Mouse (Mus musculus): ENCODE measurements around the gene Olfr486. TPM values are rescaled to one million over a fixed set of nuclear protein-coding genes. Genes with fewer than 3 reads are reported as not detected.

Gene Olfr486
- polyA plus RNA-seq, 1 experiment from 2014 or later: not detected

- no peak within 1 kb of the TSS for H3K4me2 ChIP-seq (replicated peaks; ENCODE audit: low read depth)
- no peak for ATAC-seq
- no peak within 1 kb of the TSS for H3K27ac ChIP-seq (ENCODE audit: low read depth, low read length)
- no peaks in the 10 kb centered on the region for H3K4me1 ChIP-seq (replicated peaks; ENCODE audit: control insufficient read depth, insufficient read depth, low read length)
- TF ChIP-seq CTCF (IDR thresholded peaks at IDR 0.05; ENCODE audit: low read depth): no peak
- H3K36me3 ChIP-seq (ENCODE audit: control insufficient read depth, insufficient read depth): no peaks in the 10 kb centered on the region
- no peak within 1 kb of the TSS for H3K9ac ChIP-seq (ENCODE audit: low read depth, low read length)
- no peaks in the 10 kb centered on the region for H3K27me3 ChIP-seq (replicated peaks; ENCODE audit: control insufficient read depth, insufficient read depth, low read length)
- no peak within 1 kb of the TSS for H3K4me3 ChIP-seq (ENCODE audit: low read depth, low read length)
- H3K9me3 ChIP-seq (ENCODE audit: control insufficient read depth): no peaks in the 10 kb centered on the region
Measured at GRCm38 (mm10) chr7:108159771-108160170, 12.8 kb downstream of the Olfr486 start, which contains the start of gene Olfr485. TSS of gene Olfr485 (minus strand) at chr7:108159871.

- no peak for ATAC-seq
- Histone ChIP-seq H3K9me3 (ENCODE audit: control insufficient read depth) (no peaks in the 10 kb centered on the region), H3K27me3 (replicated peaks; ENCODE audit: control insufficient read depth, insufficient read depth, low read length) (no peaks in the 10 kb centered on the region), H3K4me1 (replicated peaks; ENCODE audit: control insufficient read depth, insufficient read depth, low read length) (no peaks in the 10 kb centered on the region), H3K4me3 (ENCODE audit: low read depth, low read length) (no peak within 1 kb of the TSS), H3K27ac (ENCODE audit: low read depth, low read length) (no peak within 1 kb of the TSS), H3K36me3 (ENCODE audit: control insufficient read depth, insufficient read depth) (no peaks in the 10 kb centered on the region), H3K4me2 (replicated peaks; ENCODE audit: low read depth) (no peak within 1 kb of the TSS), H3K9ac (ENCODE audit: low read depth, low read length) (no peak within 1 kb of the TSS)
- TF ChIP-seq CTCF (IDR thresholded peaks at IDR 0.05; ENCODE audit: low read depth): no peak
Measured at GRCm38 (mm10) chr7:108127349-108127748, 45.2 kb downstream of the Olfr486 start, which contains the start of gene Olfr484. TSS of gene Olfr484 (minus strand) at chr7:108127449.

Other genes starting within 250 kb of the Olfr486 start
- gene Olfr473, start 242.3 kb downstream of the Olfr486 start, polyA plus RNA-seq (2015; fragmentation: Nextera tagmentation; extraction: Ambion mirVana): not detected in 2 replicates
- gene Olfr474, start 218.1 kb downstream of the Olfr486 start, polyA plus RNA-seq (2015; fragmentation: Nextera tagmentation; extraction: Ambion mirVana): not detected in 2 replicates
- not detected in 2 replicates for gene Olfr476, start 207.9 kb downstream of the Olfr486 start, polyA plus RNA-seq (2015; fragmentation: Nextera tagmentation; extraction: Ambion mirVana)
- gene Olfr477, start 186.0 kb downstream of the Olfr486 start, polyA plus RNA-seq (2015; fragmentation: Nextera tagmentation; extraction: Ambion mirVana): not detected in 2 replicates
- not detected in 2 replicates for gene Olfr478, start 138.8 kb downstream of the Olfr486 start, polyA plus RNA-seq (2015; fragmentation: Nextera tagmentation; extraction: Ambion mirVana)
- not detected in 2 replicates for gene Olfr479, start 122.0 kb downstream of the Olfr486 start, polyA plus RNA-seq (2015; fragmentation: Nextera tagmentation; extraction: Ambion mirVana)
- gene Olfr480, start 105.4 kb downstream of the Olfr486 start, polyA plus RNA-seq (2015; fragmentation: Nextera tagmentation; extraction: Ambion mirVana): not detected in 2 replicates
- gene Olfr481, start 92.9 kb downstream of the Olfr486 start, polyA plus RNA-seq (2015; fragmentation: Nextera tagmentation; extraction: Ambion mirVana): not detected in 2 replicates
- gene Olfr482, start 75.2 kb downstream of the Olfr486 start, polyA plus RNA-seq (2015; fragmentation: Nextera tagmentation; extraction: Ambion mirVana): 0.08 and 0.10 TPM in 2 replicates
- not detected in 2 replicates for gene Olfr483, start 71.9 kb downstream of the Olfr486 start, polyA plus RNA-seq (2015; fragmentation: Nextera tagmentation; extraction: Ambion mirVana)
- gene Olfr484, start 45.3 kb downstream of the Olfr486 start, polyA plus RNA-seq (2015; fragmentation: Nextera tagmentation; extraction: Ambion mirVana): not detected in 2 replicates
- not detected in 2 replicates for gene Olfr485, start 12.9 kb downstream of the Olfr486 start, polyA plus RNA-seq (2015; fragmentation: Nextera tagmentation; extraction: Ambion mirVana)
- not detected in 2 replicates for gene Olfr487, start 41.9 kb upstream of the Olfr486 start, polyA plus RNA-seq (2015; fragmentation: Nextera tagmentation; extraction: Ambion mirVana)
- gene Olfr488, start 85.6 kb upstream of the Olfr486 start, polyA plus RNA-seq (2015; fragmentation: Nextera tagmentation; extraction: Ambion mirVana): not detected in 2 replicates
- gene Olfr490, start 116.2 kb upstream of the Olfr486 start, polyA plus RNA-seq (2015; fragmentation: Nextera tagmentation; extraction: Ambion mirVana): not detected in 2 replicates
- not detected in 2 replicates for gene Olfr491, start 140.7 kb upstream of the Olfr486 start, polyA plus RNA-seq (2015; fragmentation: Nextera tagmentation; extraction: Ambion mirVana)
- gene Olfr492, start 150.9 kb upstream of the Olfr486 start, polyA plus RNA-seq (2015; fragmentation: Nextera tagmentation; extraction: Ambion mirVana): not detected in 2 replicates
- gene Olfr493, start 174.2 kb upstream of the Olfr486 start, polyA plus RNA-seq (2015; fragmentation: Nextera tagmentation; extraction: Ambion mirVana): not detected in 2 replicates
- not detected in 2 replicates for gene Olfr494, start 192.6 kb upstream of the Olfr486 start, polyA plus RNA-seq (2015; fragmentation: Nextera tagmentation; extraction: Ambion mirVana)
- not detected in 2 replicates for gene Olfr495, start 220.4 kb upstream of the Olfr486 start, polyA plus RNA-seq (2015; fragmentation: Nextera tagmentation; extraction: Ambion mirVana)
- gene Olfr497, start 247.7 kb upstream of the Olfr486 start, polyA plus RNA-seq (2015; fragmentation: Nextera tagmentation; extraction: Ambion mirVana): not detected in 2 replicates

Data from intestine, postnatal 0 days (tissue).